12 mouse cellular contexts compared by ENCODE assay signal in the genomic region with DNA sequence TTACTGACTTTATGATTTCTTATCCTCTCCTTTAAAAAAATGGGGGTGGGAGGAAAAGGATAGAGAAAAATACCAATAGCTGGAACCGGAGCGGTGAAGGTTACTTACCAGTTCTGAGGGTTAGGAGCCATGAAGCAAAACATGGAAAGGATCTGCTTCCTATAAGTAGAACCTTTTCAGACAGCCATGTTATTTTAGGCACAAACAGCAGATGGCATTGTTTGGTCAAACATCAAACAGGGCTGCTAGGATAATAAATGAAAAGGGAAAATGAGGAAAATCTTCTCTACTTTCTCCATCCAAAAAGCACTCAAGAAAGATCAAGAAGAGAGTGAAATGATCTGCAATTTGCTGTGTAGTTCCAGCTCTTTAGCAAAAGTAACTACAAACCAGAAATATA.
A peak's percentile ranks its signal among the peaks of the same experiment; 100 is the strongest.
DNase-seq lines count a peak whose midpoint lies in the region; ATAC-seq and TF ChIP-seq lines count a peak whose summit lies in the region.
"Had no signal": no experiment of that assay in that cellular context is flagged by ENCODE, and none has a peak within 500 bp of the region (broad histone marks: within the 10 kb centered on the region; RNA-seq: fewer than 3 reads in every experiment).

No protein-coding gene starts in this region.

- no peak overlapping the region for H3K4me3 ChIP-seq in hindbrain, postnatal 0 days (ENCODE audit: low read length)
- no peak overlapping the region for H3K4me3 ChIP-seq in hindbrain, embryonic 12.5 days
- H3K4me3 ChIP-seq in MEL (ENCODE audit: control insufficient read depth in 1 of 2, insufficient read depth in 1 of 2, low read depth in 2 of 2, low read length in 2 of 2) = no peak overlapping the region
- H3K4me3 ChIP-seq: gastrocnemius, adult 2 months; intestine, embryonic 15.5 days had no signal

- DNase-seq in cerebellum, adult 18-20 months = peak; percentile 6 to 9
- DNase-seq in cerebellum, postnatal 4 days (ENCODE audit: low spot score in 2 of 2) = no peak
- peak; percentile 64 for DNase-seq in hindbrain, postnatal 0 days (ENCODE audit: low spot score)
- DNase-seq in MEL (ENCODE audit: low read depth, low spot score) = peak; percentile 34
- peak; percentile 9 for DNase-seq in embryo, embryonic 9.5 days (ENCODE audit: extremely low spot score)
- DNase-seq in urinary bladder, postnatal 4 days (ENCODE audit: low spot score in 2 of 2) = no peak
- DNase-seq in frontal cortex, postnatal 36 days (ENCODE audit: low spot score in 2 of 2) = no peak
- DNase-seq: gastrocnemius, adult 2 months; liver, postnatal 0 days; right cerebral cortex, postnatal 14 days had no signal

- no peak overlapping the region for H3K27ac ChIP-seq in hindbrain, postnatal 0 days
- H3K27ac ChIP-seq in hindbrain, embryonic 12.5 days = no peak overlapping the region
- H3K27ac ChIP-seq in MEL (ENCODE audit: control insufficient read depth, low read depth, low read length) = no peak overlapping the region
- H3K27ac ChIP-seq: gastrocnemius, adult 2 months; intestine, embryonic 15.5 days had no signal

- no peaks in the 10 kb centered on the region for H3K27me3 ChIP-seq in hindbrain, postnatal 0 days (ENCODE audit: insufficient read depth, low read length)
- H3K27me3 ChIP-seq in hindbrain, embryonic 12.5 days = no peaks in the 10 kb centered on the region
- no peaks in the 10 kb centered on the region for H3K27me3 ChIP-seq in MEL (ENCODE audit: control insufficient read depth in 1 of 2, insufficient read depth in 2 of 2, low read length in 2 of 2)
- H3K27me3 ChIP-seq: intestine, embryonic 15.5 days had no signal

- no peaks in the 10 kb centered on the region for H3K79me2 ChIP-seq in MEL (ENCODE audit: control insufficient read depth, insufficient read depth, low read length, poor library complexity)

- no peak for TF ChIP-seq EP300 in MEL (IDR thresholded peaks at IDR 0.05; ENCODE audit: low read depth in 1 of 2, low read length in 2 of 2)

- WGBS in hindbrain, postnatal 0 days = 78% methylated on average over 2 of the region's 2 CpGs
- 74% methylated on average over 2 of the region's 2 CpGs for WGBS in hindbrain, embryonic 12.5 days

- H3K4me1 ChIP-seq in hindbrain, postnatal 0 days (ENCODE audit: insufficient read depth, low read length) = no peaks in the 10 kb centered on the region
- H3K4me1 ChIP-seq in hindbrain, embryonic 12.5 days = no peaks in the 10 kb centered on the region
- peaks cover 0 to 3% of the 10 kb centered on the region in 2 experiments; a peak in 2 of 4 replicates for H3K4me1 ChIP-seq in MEL (ENCODE audit: control insufficient read depth in 1 of 2, insufficient read depth in 2 of 2, low read length in 2 of 2)
- H3K4me1 ChIP-seq: intestine, embryonic 15.5 days had no signal

- no peaks in the 10 kb centered on the region for H3K36me3 ChIP-seq in hindbrain, postnatal 0 days (ENCODE audit: insufficient read depth, low read length)
- no peaks in the 10 kb centered on the region for H3K36me3 ChIP-seq in hindbrain, embryonic 12.5 days
- H3K36me3 ChIP-seq in MEL (ENCODE audit: control insufficient read depth in 1 of 2, insufficient read depth in 2 of 2, low read length in 2 of 2) = peaks cover 0 to 3% of the 10 kb centered on the region in 2 experiments; a peak in 1 of 4 replicates
- H3K36me3 ChIP-seq: intestine, embryonic 15.5 days had no signal

- H3K4me2 ChIP-seq in hindbrain, postnatal 0 days (ENCODE audit: low read depth, low read length) = no peak overlapping the region
- H3K4me2 ChIP-seq in hindbrain, embryonic 12.5 days (replicated peaks) = no peak overlapping the region
- H3K4me2 ChIP-seq: intestine, embryonic 15.5 days had no signal

- ATAC-seq in hindbrain, postnatal 0 days = no peak
- ATAC-seq in hindbrain, embryonic 12.5 days (ENCODE audit: low FRiP score) = no peak
- ATAC-seq: intestine, embryonic 15.5 days; liver, postnatal 0 days had no signal

- TF ChIP-seq CTCF in hindbrain, postnatal 0 days (IDR thresholded peaks at IDR 0.05; ENCODE audit: low read depth) = peak; percentile 56
- peak in 2 of 3 experiments; percentile 19 to 61; a peak in 3 of 6 replicates for TF ChIP-seq CTCF in MEL (IDR thresholded peaks at IDR 0.05 in 2 of 3, conservative IDR thresholded peaks at IDR 0.05 in 1 of 3; ENCODE audit: control insufficient read depth in 1 of 3, insufficient read depth in 1 of 3, low read depth in 2 of 3, low read length in 3 of 3, poor library complexity in 1 of 3, severe bottlenecking in 1 of 3)

- no peaks in the 10 kb centered on the region for H3K9me3 ChIP-seq in hindbrain, postnatal 0 days (ENCODE audit: low read length)
- 0 out of 2 replicates have a peak, but pooled peaks cover 1% of the 10 kb centered on the region for H3K9me3 ChIP-seq in hindbrain, embryonic 12.5 days (replicated peaks)
- no peaks in the 10 kb centered on the region for H3K9me3 ChIP-seq in MEL (replicated peaks; ENCODE audit: insufficient read depth, low read length)
- H3K9me3 ChIP-seq: intestine, embryonic 15.5 days had no signal

- peak; percentile 73 for TF ChIP-seq RAD21 in MEL (IDR thresholded peaks at IDR 0.05; ENCODE audit: low read depth, low read length)

- no peak overlapping the region for H3K9ac ChIP-seq in hindbrain, postnatal 0 days (replicated peaks; ENCODE audit: low read length)
- H3K9ac ChIP-seq in hindbrain, embryonic 12.5 days = no peak overlapping the region
- H3K9ac ChIP-seq in MEL (ENCODE audit: control insufficient read depth, low read depth, low read length, poor library complexity, severe bottlenecking) = no peak overlapping the region
- H3K9ac ChIP-seq: intestine, embryonic 15.5 days; liver, postnatal 0 days had no signal

- TF ChIP-seq POLR2A in MEL (IDR thresholded peaks at IDR 0.05; ENCODE audit: control insufficient read depth in 1 of 2, insufficient read depth in 1 of 2, low read depth in 1 of 2, low read length in 2 of 2, poor library complexity in 1 of 2) = no peak

TF ChIP-seq in MEL, 35 proteins besides CTCF, POLR2A, EP300 and RAD21:
- no peak for TF ChIP-seq JUND (IDR thresholded peaks at IDR 0.05; ENCODE audit: low read depth, low read length)
- no peak for TF ChIP-seq USF2 (IDR thresholded peaks at IDR 0.05; ENCODE audit: borderline replicate concordance in 1 of 2, insufficient read depth in 1 of 2, low read depth in 1 of 2, low read length in 2 of 2)
- no peak for TF ChIP-seq MAZ (IDR thresholded peaks at IDR 0.05; ENCODE audit: low read depth, low read length)
- no peak for TF ChIP-seq GABPA (IDR thresholded peaks at IDR 0.05; ENCODE audit: low read depth, low read length)
- no peak for TF ChIP-seq MEF2A (IDR thresholded peaks at IDR 0.05; ENCODE audit: extremely low read depth, insufficient replicate concordance, low read depth, low read length, poor library complexity, severe bottlenecking)
- TF ChIP-seq ZC3H11A (IDR thresholded peaks at IDR 0.05; ENCODE audit: low read depth, low read length) = peak; percentile 38; the same call in 1 of the 2 replicates
- TF ChIP-seq SMC3 (IDR thresholded peaks at IDR 0.05; ENCODE audit: low read depth, low read length) = peak; percentile 68
- no peak for TF ChIP-seq ZMIZ1 (IDR thresholded peaks at IDR 0.05; ENCODE audit: low read depth, low read length)
- TF ChIP-seq USF1 (IDR thresholded peaks at IDR 0.05; ENCODE audit: low read depth, low read length) = no peak
- no peak for TF ChIP-seq MYC (IDR thresholded peaks at IDR 0.05; ENCODE audit: low read depth, low read length)
- TF ChIP-seq ZKSCAN1 (IDR thresholded peaks at IDR 0.05; ENCODE audit: low read depth, low read length) = no peak
- no peak for TF ChIP-seq NELFE (IDR thresholded peaks at IDR 0.05; ENCODE audit: low read depth, low read length)
- TF ChIP-seq SIN3A (IDR thresholded peaks at IDR 0.05; ENCODE audit: low read length) = no peak
- TF ChIP-seq ETS1 (IDR thresholded peaks at IDR 0.05; ENCODE audit: low read depth, low read length) = no peak

Comparison
In these comparisons a context has a peak if more than half of its experiments do, and no peak if none do; other contexts are left out.
1. DNase-seq: peak in cerebellum, adult 18-20 months (2 of 2), hindbrain, postnatal 0 days (single experiment), MEL (single experiment) and embryo, embryonic 9.5 days (single experiment); none in cerebellum, postnatal 4 days (0 of 2), urinary bladder, postnatal 4 days (0 of 2) and frontal cortex, postnatal 36 days (0 of 2).